Comparison of ENCODE assay signal across 24 mouse cellular contexts in the genomic region with DNA sequence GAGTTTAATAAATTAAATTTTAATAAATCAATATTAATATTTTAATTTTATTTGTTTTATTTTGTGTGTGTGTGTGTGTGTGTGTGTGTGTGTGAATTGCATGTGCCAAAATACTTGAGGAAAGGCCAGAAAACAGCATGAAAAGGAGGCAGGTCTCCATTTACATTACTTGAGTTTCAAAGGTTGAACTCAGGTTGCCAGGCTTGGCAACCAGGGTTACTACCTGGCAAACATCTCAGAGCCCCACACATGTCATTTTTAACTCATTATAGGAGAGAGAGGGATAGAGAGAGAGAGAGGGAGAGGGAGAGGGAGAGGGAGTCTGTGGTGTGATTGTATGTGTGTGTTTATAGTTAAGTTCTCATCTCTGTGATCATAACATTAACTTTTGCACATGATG. TPM values are rescaled to one million over a fixed set of nuclear protein-coding genes. Genes with fewer than 3 reads are reported as not detected.
DNase-seq lines count a peak whose midpoint lies in the region; ATAC-seq and TF ChIP-seq lines count a peak whose summit lies in the region.
"Had no signal": no experiment of that assay in that cellular context is flagged by ENCODE, and none has a peak within 500 bp of the region (broad histone marks: within the 10 kb centered on the region; RNA-seq: fewer than 3 reads in every experiment).

No protein-coding gene starts in this region.

- H3K4me2 ChIP-seq in hindbrain, postnatal 0 days (ENCODE audit: low read depth, low read length), result no peak overlapping the region
- H3K4me2 ChIP-seq in hindbrain, embryonic 12.5 days (replicated peaks), result no peak overlapping the region

- no peak overlapping the region for H3K9ac ChIP-seq in hindbrain, postnatal 0 days (replicated peaks; ENCODE audit: low read length)
- H3K9ac ChIP-seq in hindbrain, embryonic 12.5 days, result no peak overlapping the region

- H3K36me3 ChIP-seq in hindbrain, postnatal 0 days (ENCODE audit: insufficient read depth, low read length), result no peaks in the 10 kb centered on the region
- H3K36me3 ChIP-seq in hindbrain, embryonic 12.5 days, result no peaks in the 10 kb centered on the region
- H3K36me3 ChIP-seq: G1E had no signal

- DNase-seq in cerebellum, postnatal 10 days, result peak; percentile 68 to 79
- no peak for DNase-seq in cerebellum, postnatal 4 days (ENCODE audit: low spot score in 2 of 2)
- DNase-seq in cerebellum, postnatal 14 days, result peak; percentile 62 to 76
- no peak for DNase-seq in cerebellum, postnatal 36 days
- DNase-seq in hindbrain, postnatal 0 days (ENCODE audit: low spot score), result peak; percentile 10
- peak; percentile 22 for DNase-seq in brain, adult 2 months (ENCODE audit: low read depth, low spot score)
- no peak for DNase-seq in ovary, postnatal 14 days (ENCODE audit: low spot score)
- DNase-seq: adrenal gland, adult 2 months; adrenal gland, adult 8-10 months; adrenal gland, postnatal 10 days; adrenal gland, postnatal 14 days; adrenal gland, postnatal 25 days; adrenal gland, postnatal 36 days; B cell, adult 2 months; cerebellum, adult 11 months; cerebellum, adult 11-12 months; cerebellum, adult 18-20 months had no signal

- no peak for TF ChIP-seq CTCF in hindbrain, postnatal 0 days (IDR thresholded peaks at IDR 0.05; ENCODE audit: low read depth)

- H3K4me1 ChIP-seq in hindbrain, postnatal 0 days (ENCODE audit: insufficient read depth, low read length), result no peaks in the 10 kb centered on the region
- H3K4me1 ChIP-seq in hindbrain, embryonic 12.5 days, result no peaks in the 10 kb centered on the region

- H3K27me3 ChIP-seq in hindbrain, postnatal 0 days (ENCODE audit: insufficient read depth, low read length), result no peaks in the 10 kb centered on the region
- H3K27me3 ChIP-seq in hindbrain, embryonic 12.5 days, result no peaks in the 10 kb centered on the region
- H3K27me3 ChIP-seq: CH12.LX had no signal

- no peak for ATAC-seq in hindbrain, postnatal 0 days
- no peak for ATAC-seq in hindbrain, embryonic 12.5 days (ENCODE audit: low FRiP score)
- ATAC-seq: activated CD4-positive, CD25-positive, alpha-beta regulatory T cell, adult 4 months; CD4-positive, CD25-positive, alpha-beta regulatory T cell, adult 4 months; Patski had no signal

- H3K27ac ChIP-seq in hindbrain, postnatal 0 days, result no peak overlapping the region
- H3K27ac ChIP-seq in hindbrain, embryonic 12.5 days, result no peak overlapping the region

- no peak overlapping the region for H3K4me3 ChIP-seq in hindbrain, postnatal 0 days (ENCODE audit: low read length)
- H3K4me3 ChIP-seq in hindbrain, embryonic 12.5 days, result no peak overlapping the region

- H3K9me3 ChIP-seq in hindbrain, postnatal 0 days (ENCODE audit: low read length), result no peaks in the 10 kb centered on the region
- H3K9me3 ChIP-seq in hindbrain, embryonic 12.5 days (replicated peaks), result no peaks in the 10 kb centered on the region
- H3K9me3 ChIP-seq: G1E had no signal

RNA-seq across cellular contexts. Expression of gene Epha3, which starts 26.5 kb away (rescaled TPM):
- total RNA-seq in hindbrain, postnatal 0 days (2014; rRNA removed), result 22.8 and 23.3 TPM in 2 replicates
- 10.3 and 11.3 TPM in 2 replicates for polyA plus RNA-seq in hindbrain, postnatal 0 days (2015; fragmentation: Nextera tagmentation; extraction: Ambion mirVana)
- polyA plus RNA-seq in hindbrain, embryonic 12.5 days (2016; fragmentation: Nextera tagmentation; extraction: Ambion mirVana), result 63.1 and 69.5 TPM in 2 replicates
- total RNA-seq: CH12.LX, MEL had no signal
- polyA plus RNA-seq: G1E, Patski had no signal

Comparison
In these comparisons a context has a peak if more than half of its experiments do, and no peak if none do; other contexts are left out.
1. DNase-seq: peak in cerebellum, postnatal 10 days (2 of 2), cerebellum, postnatal 14 days (2 of 2), hindbrain, postnatal 0 days (single experiment) and brain, adult 2 months (single experiment); none in cerebellum, postnatal 4 days (0 of 2), cerebellum, postnatal 36 days (0 of 2) and ovary, postnatal 14 days (single experiment).